Mouse (Mus musculus) cerebellum, postnatal 25 days (tissue): ENCODE results near the gene Foxe3.
A peak's percentile ranks its signal among the peaks of the same experiment; 100 is the strongest.

Experiments used
- DNase-seq, 2 experiments: peaks; one replicate each; pipeline ENCODE4 v3.0.0; 2021; ENCODE audit warnings: mixed read lengths in 2 of 2

Gene Foxe3

GRCm38 (mm10) chr4:114916056-114916455 is 9.8 kb downstream of the Foxe3 start:
- no peak for DNase-seq

- peak; percentile 27 to 56 for DNase-seq
Measured at GRCm38 (mm10) chr4:114913594-114913962, 12.2 kb downstream of the Foxe3 start.

- no peak for DNase-seq
Measured at GRCm38 (mm10) chr4:114912705-114913593, 12.9 kb downstream of the Foxe3 start.

- DNase-seq, result peak in 1 of 2 experiments; percentile 22
Measured at GRCm38 (mm10) chr4:114909602-114910484, 16.0 kb downstream of the Foxe3 start.

- DNase-seq, result peak; percentile 60 to 80
Measured at GRCm38 (mm10) chr4:114908829-114909601, 16.8 kb downstream of the Foxe3 start, which contains the start of gene Foxd2. Foxd2 (minus strand) TSS chr4:114908873.

GRCm38 (mm10) chr4:114907951-114908828 is 17.6 kb downstream of the Foxe3 start:
- DNase-seq, result peak in 1 of 2 experiments; percentile 16

GRCm38 (mm10) chr4:114907056-114907917 is 18.5 kb downstream of the Foxe3 start:
- DNase-seq, result no peak

GRCm38 (mm10) chr4:114905969-114906680 is 19.7 kb downstream of the Foxe3 start:
- DNase-seq, result no peak

- no peak for DNase-seq
Measured at GRCm38 (mm10) chr4:114905501-114905900, 20.3 kb downstream of the Foxe3 start.

GRCm38 (mm10) chr4:114903422-114903782 is 22.4 kb downstream of the Foxe3 start:
- DNase-seq, result peak in 1 of 2 experiments; percentile 8

- no peak for DNase-seq
Measured at GRCm38 (mm10) chr4:114902641-114903421, 23.0 kb downstream of the Foxe3 start.

GRCm38 (mm10) chr4:114901643-114902351 is 24.0 kb downstream of the Foxe3 start:
- peak in 1 of 2 experiments; percentile 14 for DNase-seq

GRCm38 (mm10) chr4:114900866-114901642 is 24.8 kb downstream of the Foxe3 start:
- DNase-seq, result no peak

- DNase-seq, result no peak
Measured at GRCm38 (mm10) chr4:114899885-114900284, 25.9 kb downstream of the Foxe3 start.

GRCm38 (mm10) chr4:114897853-114898252 is 28.0 kb downstream of the Foxe3 start:
- DNase-seq, result no peak

- DNase-seq, result no peak
Measured at GRCm38 (mm10) chr4:114882232-114882631, 43.6 kb downstream of the Foxe3 start.

GRCm38 (mm10) chr4:114876441-114876972 is 49.3 kb downstream of the Foxe3 start:
- no peak for DNase-seq
